Mouse (Mus musculus): ENCODE results near the gene Shank3.

The Shank3 gene

GRCm38 (mm10) chr15:89498961-89499688 lies at the start of gene Shank3:
Gene Shank3, plus strand, starts transcription at chr15:89499623.
- no peak for DNase-seq (ENCODE audit: low spot score in 2 of 2)

- peak; percentile 45 to 58 for DNase-seq (ENCODE audit: low spot score in 2 of 2)
Measured at GRCm38 (mm10) chr15:89452906-89453864, 46.2 kb upstream of the Shank3 start.

GRCm38 (mm10) chr15:89453865-89454478 lies 45.5 kb upstream of the Shank3 start, which contains the start of gene Mapk8ip2:
Gene Mapk8ip2, plus strand, starts transcription at chr15:89453913.
- DNase-seq (ENCODE audit: low spot score in 2 of 2): no peak

- DNase-seq (ENCODE audit: low spot score in 2 of 2): no peak
Measured at GRCm38 (mm10) chr15:89454857-89455256, 44.6 kb upstream of the Shank3 start.

- no peak for DNase-seq (ENCODE audit: low spot score in 2 of 2)
Measured at GRCm38 (mm10) chr15:89455642-89456041, 43.8 kb upstream of the Shank3 start.

DNA sequence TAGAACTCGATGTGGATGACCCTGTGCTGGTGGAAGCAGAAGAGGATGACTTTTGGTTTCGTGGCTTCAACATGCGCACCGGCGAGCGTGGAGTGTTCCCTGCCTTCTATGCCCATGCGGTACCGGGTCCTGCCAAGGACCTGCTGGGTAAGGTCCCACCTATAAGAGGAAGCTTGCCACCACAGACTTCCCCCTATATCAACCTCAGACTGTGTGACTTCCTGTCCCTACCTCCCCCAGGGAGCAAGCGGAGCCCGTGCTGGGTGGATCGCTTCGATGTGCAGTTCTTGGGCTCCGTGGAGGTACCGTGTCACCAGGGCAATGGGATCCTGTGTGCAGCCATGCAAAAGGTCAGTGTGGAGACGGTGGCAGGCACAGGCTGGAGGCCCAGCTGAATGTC lies 40.5 kb upstream of the Shank3 start:
- DNase-seq (ENCODE audit: low spot score in 2 of 2): no peak

- DNase-seq (ENCODE audit: low spot score in 2 of 2): no peak
Measured at GRCm38 (mm10) chr15:89459821-89460220, 39.6 kb upstream of the Shank3 start.

GRCm38 (mm10) chr15:89460298-89460697 lies 39.1 kb upstream of the Shank3 start:
- no peak for DNase-seq (ENCODE audit: low spot score in 2 of 2)

- DNase-seq (ENCODE audit: low spot score in 2 of 2): no peak
Measured at GRCm38 (mm10) chr15:89461321-89461720, 38.1 kb upstream of the Shank3 start.

DNA sequence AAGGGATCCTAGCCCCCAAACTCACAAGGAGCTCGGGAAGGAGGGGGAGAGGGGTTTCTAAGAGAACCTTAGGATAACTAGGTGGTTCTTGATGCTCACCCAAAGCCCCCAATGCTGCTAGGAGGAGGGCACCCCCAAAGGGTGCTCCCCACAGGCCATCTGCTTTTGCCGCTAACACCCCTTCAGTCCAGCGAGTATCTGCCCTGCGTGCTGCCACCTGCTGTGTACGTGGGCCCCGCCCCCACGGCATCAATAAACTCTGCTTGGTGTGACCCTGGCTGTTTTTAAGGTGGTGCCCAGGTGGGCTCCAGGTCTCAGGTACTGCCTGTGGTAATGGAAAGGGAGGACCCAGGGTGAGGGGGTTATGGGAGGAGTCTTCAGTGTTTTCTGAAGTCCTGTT lies 37.2 kb upstream of the Shank3 start:
- no peak for DNase-seq (ENCODE audit: low spot score in 2 of 2)

DNA sequence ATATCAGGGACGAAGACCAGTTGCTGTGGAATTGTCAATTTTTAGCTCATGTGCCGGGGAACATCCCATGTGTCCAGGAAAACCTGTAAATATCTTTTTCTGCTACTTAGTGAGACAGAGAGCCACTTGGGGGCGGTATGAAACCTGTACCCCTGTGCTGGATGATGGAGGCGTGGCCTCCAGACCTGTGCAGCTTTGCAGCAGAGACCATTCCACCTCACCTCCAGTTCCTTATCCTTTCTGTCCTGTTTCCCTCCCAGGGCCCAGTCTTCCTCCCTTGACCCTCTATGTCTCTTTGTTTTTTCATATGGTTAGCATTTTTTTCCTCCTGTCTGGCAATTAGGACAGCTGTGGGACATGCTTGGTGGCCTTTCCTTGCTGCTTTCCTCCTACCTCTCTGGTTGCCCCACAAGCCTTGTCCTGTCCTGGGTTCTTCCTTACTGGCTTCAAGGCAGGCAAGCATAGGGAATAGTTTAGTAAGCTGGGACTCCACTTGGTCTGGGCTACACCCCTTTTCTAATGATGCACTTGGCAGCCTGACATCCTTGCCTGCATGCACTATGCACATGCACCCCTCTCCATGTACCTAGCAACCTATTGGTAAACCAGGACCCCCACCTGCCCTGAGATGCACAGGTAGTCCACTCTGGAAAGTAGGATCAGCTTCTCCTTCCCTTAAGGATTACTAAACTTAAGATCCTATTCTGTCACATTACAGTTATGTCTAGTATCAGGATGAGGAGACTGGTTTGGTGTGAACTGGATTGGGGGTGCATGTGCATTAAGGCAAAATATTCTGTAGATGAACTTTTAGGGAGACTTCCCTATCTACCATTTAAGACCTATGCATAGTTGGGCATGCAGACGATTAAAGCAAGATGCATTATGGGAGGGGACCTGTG lies 35.8 kb upstream of the Shank3 start:
- no peak for DNase-seq (ENCODE audit: low spot score in 2 of 2)

DNA sequence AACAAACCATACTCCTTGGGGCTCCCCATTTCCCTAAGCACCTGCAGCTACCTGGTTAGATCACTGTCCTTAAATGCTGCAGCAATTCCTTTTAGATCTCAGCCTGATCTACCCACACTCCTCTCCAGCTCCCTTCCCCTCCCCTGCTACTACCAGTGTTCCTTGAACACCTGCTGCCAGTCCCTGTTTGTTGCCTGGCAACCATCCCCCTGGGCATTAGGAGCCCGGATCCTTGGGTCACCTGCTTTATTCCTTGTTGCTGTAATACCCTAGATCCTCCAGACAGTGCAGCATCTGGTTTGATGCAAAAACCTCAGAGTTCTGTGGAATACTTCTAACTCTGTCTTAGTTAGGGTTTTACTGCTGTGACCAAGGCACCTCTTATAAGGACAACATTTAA lies 34.4 kb upstream of the Shank3 start:
- no peak for DNase-seq (ENCODE audit: low spot score in 2 of 2)

DNA sequence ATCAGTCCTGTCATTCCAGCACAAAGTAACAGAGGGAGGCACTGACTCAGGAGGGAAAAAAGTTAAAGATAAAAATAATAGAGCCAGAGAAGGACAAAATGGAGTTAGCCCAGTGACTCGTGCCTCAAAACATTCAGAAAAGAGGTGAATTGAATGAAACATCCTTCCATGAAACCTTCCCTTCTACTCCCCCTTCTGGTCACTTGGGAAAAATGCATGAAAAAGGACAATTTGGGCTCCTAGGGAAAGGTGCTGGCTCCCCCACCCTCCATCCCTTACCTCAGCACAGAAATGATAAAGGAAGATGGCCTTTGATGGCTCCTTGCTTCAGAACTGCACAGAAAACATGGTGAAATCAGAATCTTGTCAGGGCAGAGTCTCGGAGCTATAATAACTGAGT lies 30.8 kb upstream of the Shank3 start:
- DNase-seq (ENCODE audit: low spot score in 2 of 2): no peak

- no peak for DNase-seq (ENCODE audit: low spot score in 2 of 2)
Measured at GRCm38 (mm10) chr15:89471476-89471875, 27.9 kb upstream of the Shank3 start.

GRCm38 (mm10) chr15:89473370-89473769 lies 26.1 kb upstream of the Shank3 start:
- DNase-seq (ENCODE audit: low spot score in 2 of 2): no peak

- DNase-seq (ENCODE audit: low spot score in 2 of 2): no peak
Measured at GRCm38 (mm10) chr15:89473921-89474320, 25.5 kb upstream of the Shank3 start.

- no peak for DNase-seq (ENCODE audit: low spot score in 2 of 2)
Measured at GRCm38 (mm10) chr15:89474596-89475292, 24.7 kb upstream of the Shank3 start.

GRCm38 (mm10) chr15:89475293-89475600 lies 24.2 kb upstream of the Shank3 start:
- no peak for DNase-seq (ENCODE audit: low spot score in 2 of 2)

DNA sequence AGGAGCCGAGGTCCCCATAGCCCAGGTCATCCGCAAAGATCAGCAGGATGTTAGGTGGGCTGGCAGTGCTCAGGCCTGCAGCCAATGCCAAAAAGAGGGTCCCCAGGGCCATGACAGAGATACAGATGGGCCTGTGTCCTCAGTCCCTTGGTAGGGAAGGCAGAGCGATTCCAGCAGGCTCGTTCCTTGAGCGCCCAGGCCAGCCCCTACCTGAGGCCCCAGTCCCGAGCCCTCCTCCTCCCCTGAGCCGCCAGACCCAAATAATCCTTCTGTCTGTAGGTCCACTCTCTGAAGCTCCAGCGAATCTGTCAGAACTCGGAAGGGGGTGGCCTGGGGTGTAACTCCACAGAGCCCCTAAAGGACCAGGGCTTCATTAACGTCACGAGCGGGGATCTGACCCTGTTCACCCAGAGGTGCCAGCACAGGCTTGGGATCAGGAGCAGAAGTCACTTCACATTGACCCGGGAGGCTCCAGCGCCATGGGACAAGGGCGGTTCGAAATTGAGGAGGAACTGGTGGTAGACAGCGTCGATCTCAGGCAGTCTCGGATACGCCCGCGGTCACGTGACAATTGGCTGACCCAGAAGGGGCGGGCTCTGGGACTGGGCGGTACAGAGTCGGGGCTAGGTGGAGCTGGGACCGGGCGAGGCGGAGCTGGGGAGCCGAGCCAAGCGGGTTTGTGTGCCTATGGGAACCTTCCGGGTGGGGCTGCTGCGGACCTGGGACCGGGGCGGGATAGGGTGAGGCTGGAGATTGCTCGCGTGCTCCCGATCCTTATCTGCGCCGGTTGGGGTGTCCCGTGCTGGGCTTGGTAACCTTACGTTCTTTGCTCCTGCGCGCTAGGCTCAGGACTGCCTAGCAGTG lies 23.6 kb upstream of the Shank3 start:
- DNase-seq (ENCODE audit: low spot score in 2 of 2): peak; percentile 92 to 95

DNA sequence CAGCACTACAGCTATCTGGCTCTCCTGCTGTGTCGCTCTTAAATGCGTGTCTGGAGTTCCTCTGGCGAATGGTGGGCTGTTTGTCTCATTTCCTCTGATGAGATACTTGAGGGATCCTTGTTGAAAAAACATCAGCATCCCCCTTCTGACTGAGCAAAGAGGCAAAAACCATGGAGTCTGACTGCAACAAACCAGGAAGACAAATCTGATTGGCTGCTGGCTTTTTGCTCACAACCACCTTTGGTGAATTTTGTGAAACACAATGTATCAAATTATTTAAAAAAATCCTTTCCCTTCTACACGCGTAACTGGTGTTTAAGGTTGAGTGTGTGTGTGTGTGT lies 23.0 kb upstream of the Shank3 start:
- DNase-seq (ENCODE audit: low spot score in 2 of 2): no peak

Measured in urinary bladder, postnatal 36 days (tissue).